ENCODE assay signal across 11 mouse cellular contexts in genomic region chr17:42741801-42742217, GRCm38 (mm10). TPM values are rescaled to one million over a fixed set of nuclear protein-coding genes. Genes with fewer than 3 reads are reported as not detected.
DNase-seq lines count a peak whose midpoint lies in the region; ATAC-seq and TF ChIP-seq lines count a peak whose summit lies in the region.
"Had no signal": no experiment of that assay in that cellular context is flagged by ENCODE, and none has a peak within 500 bp of the region (broad histone marks: within the 10 kb centered on the region; RNA-seq: fewer than 3 reads in every experiment).

Gene Adgrf2 (minus strand): TSS chr17:42742179.

- no peak within 1 kb of the TSS for H3K9ac ChIP-seq in kidney, embryonic 16.5 days (replicated peaks; ENCODE audit: low read length)
- H3K9ac ChIP-seq in midbrain, postnatal 0 days (replicated peaks; ENCODE audit: low read length, poor library complexity, severe bottlenecking) = no peak within 1 kb of the TSS
- H3K9ac ChIP-seq: intestine, embryonic 15.5 days had no signal

- H3K4me2 ChIP-seq in kidney, embryonic 16.5 days (replicated peaks; ENCODE audit: low read depth, low read length) = 0 out of 2 replicates have a peak within 1 kb of the TSS, but pooled peaks have one; percentile 15
- H3K4me2 ChIP-seq in midbrain, postnatal 0 days (ENCODE audit: low read depth, low read length, poor library complexity, severe bottlenecking) = no peak within 1 kb of the TSS
- H3K4me2 ChIP-seq: intestine, embryonic 15.5 days; liver, embryonic 11.5 days had no signal

- H3K36me3 ChIP-seq in kidney, embryonic 16.5 days (ENCODE audit: insufficient read depth, low read length) = no peaks in the 10 kb centered on the region
- no peaks in the 10 kb centered on the region for H3K36me3 ChIP-seq in midbrain, postnatal 0 days (ENCODE audit: insufficient read depth, low read length)
- H3K36me3 ChIP-seq: intestine, embryonic 15.5 days had no signal

- H3K4me1 ChIP-seq in lung, adult 2 months (ENCODE audit: control insufficient read depth, insufficient read depth, low read length) = no peaks in the 10 kb centered on the region; the same call in none of the 2 replicates
- 0 out of 2 replicates have a peak, but pooled peaks cover 3% of the 10 kb centered on the region for H3K4me1 ChIP-seq in kidney, embryonic 16.5 days (ENCODE audit: insufficient read depth, low read length)
- H3K4me1 ChIP-seq in midbrain, postnatal 0 days (ENCODE audit: insufficient read depth, low read length) = no peaks in the 10 kb centered on the region
- H3K4me1 ChIP-seq: intestine, embryonic 15.5 days had no signal

- H3K27me3 ChIP-seq in kidney, embryonic 16.5 days (ENCODE audit: insufficient read depth, low read length) = no peaks in the 10 kb centered on the region
- H3K27me3 ChIP-seq in midbrain, postnatal 0 days (ENCODE audit: insufficient read depth, low read length) = no peaks in the 10 kb centered on the region
- H3K27me3 ChIP-seq: intestine, embryonic 15.5 days had no signal

- peak; percentile 34 to 49 for DNase-seq in lung, adult 18-20 months
- no peak for DNase-seq in lung, adult 2 months
- DNase-seq in heart, adult 9 months (ENCODE audit: low spot score in 2 of 2) = peak; percentile 47 to 64
- DNase-seq in retina, embryonic 14.5 days (ENCODE audit: low spot score) = peak; percentile 56
- DNase-seq in left cerebral cortex, adult 18-20 months (ENCODE audit: low spot score in 2 of 2) = no peak
- no peak for DNase-seq in spleen, postnatal 4 days (ENCODE audit: low spot score in 2 of 2)
- no peak for DNase-seq in midbrain, postnatal 0 days (ENCODE audit: low spot score)
- DNase-seq: thymus, adult 18-20 months had no signal

- H3K27ac ChIP-seq in kidney, embryonic 16.5 days (ENCODE audit: low read length) = no peak within 1 kb of the TSS
- H3K27ac ChIP-seq in midbrain, postnatal 0 days (ENCODE audit: low read depth, low read length) = no peak within 1 kb of the TSS
- H3K27ac ChIP-seq: intestine, embryonic 15.5 days had no signal

- H3K9me3 ChIP-seq in kidney, embryonic 16.5 days (ENCODE audit: low read length) = no peaks in the 10 kb centered on the region
- H3K9me3 ChIP-seq in midbrain, postnatal 0 days (ENCODE audit: low read length) = no peaks in the 10 kb centered on the region
- H3K9me3 ChIP-seq: intestine, embryonic 15.5 days had no signal

- no peak for TF ChIP-seq POLR2A in lung, adult 2 months (IDR thresholded peaks at IDR 0.05; ENCODE audit: borderline replicate concordance, extremely low read depth, low read depth, low read length)

- peak; percentile 59; the same call in 1 of the 2 replicates for ATAC-seq in kidney, embryonic 16.5 days (ENCODE audit: low FRiP score, low TSS enrichment)
- ATAC-seq in midbrain, postnatal 0 days (ENCODE audit: low FRiP score) = no peak
- ATAC-seq: intestine, embryonic 15.5 days had no signal

- no peak within 1 kb of the TSS for H3K4me3 ChIP-seq in lung, adult 2 months (replicated peaks; ENCODE audit: extremely low read depth, low read depth, low read length)
- H3K4me3 ChIP-seq in kidney, embryonic 16.5 days (ENCODE audit: low read length) = no peak within 1 kb of the TSS
- H3K4me3 ChIP-seq in midbrain, postnatal 0 days (ENCODE audit: low read depth, low read length) = no peak within 1 kb of the TSS
- H3K4me3 ChIP-seq: intestine, embryonic 15.5 days had no signal

- TF ChIP-seq CTCF in lung, adult 2 months (IDR thresholded peaks at IDR 0.05; ENCODE audit: insufficient read depth, low read length) = no peak
- TF ChIP-seq CTCF in midbrain, postnatal 0 days (IDR thresholded peaks at IDR 0.05) = no peak

- WGBS in lung, adult 2 months = 29% methylated on average over 7 of the region's 7 CpGs
- WGBS in kidney, embryonic 16.5 days = 26% methylated on average over 7 of the region's 7 CpGs
- 27% methylated on average over 7 of the region's 7 CpGs for WGBS in midbrain, postnatal 0 days

RNA-seq across cellular contexts. Expression of gene Adgrf2, which starts in this region (rescaled TPM):
- 0.22 and 1.4 TPM in 2 replicates for polyA plus RNA-seq in lung, adult 2 months (2012; rRNA removed)
- 0.05 and 0.06 TPM in 2 replicates for polyA plus RNA-seq in kidney, embryonic 16.5 days (2015; fragmentation: Nextera tagmentation; extraction: Ambion mirVana)
- total RNA-seq in left cerebral cortex, adult 18-20 months (2021) = under 1 TPM; 0.63 to 0.94 TPM
- total RNA-seq in midbrain, postnatal 0 days (2014; rRNA removed) = 0.22 and 1.2 TPM in 2 replicates
- polyA plus RNA-seq in midbrain, postnatal 0 days (2015; fragmentation: Nextera tagmentation; extraction: Ambion mirVana) = 0.05 and 0.06 TPM in 2 replicates
- polyA plus RNA-seq: intestine, embryonic 15.5 days had no signal

Comparison
In these comparisons a context has a peak if more than half of its experiments do, and no peak if none do; other contexts are left out.
1. DNase-seq: peak in lung, adult 18-20 months (2 of 2), heart, adult 9 months (2 of 2) and retina, embryonic 14.5 days (single experiment); none in lung, adult 2 months (single experiment), left cerebral cortex, adult 18-20 months (0 of 2), spleen, postnatal 4 days (0 of 2) and midbrain, postnatal 0 days (single experiment).
2. Peak in ATAC-seq and H3K4me2 ChIP-seq in kidney, embryonic 16.5 days; RNA of the gene not detected or under 1 TPM.